Mouse (Mus musculus) G1E (cell line): ENCODE measurements around the gene Nck2.

Experiments
- CTCF ChIP-seq: IDR thresholded peaks from 2 replicates; pipeline ENCODE4 v1.5.1; 2012; ENCODE audit warnings: low read depth, low read length, inconsistent platforms, mixed read lengths
- GATA1 ChIP-seq: IDR thresholded peaks from 2 replicates; pipeline ENCODE4 v1.6.1; 2012; ENCODE audit warnings: borderline replicate concordance, low read length, inconsistent platforms, mixed read lengths
- GATA2 ChIP-seq: IDR thresholded peaks from 2 replicates; pipeline ENCODE4 v1.6.1; 2012; ENCODE audit warnings: low read depth, low read length, inconsistent platforms, borderline replicate concordance
- POLR2AphosphoS5 ChIP-seq: IDR thresholded peaks from 2 replicates; pipeline ENCODE4 v1.6.1; 2012; ENCODE audit warnings: low read depth, low read length, inconsistent platforms; ENCODE audit not compliant: insufficient replicate concordance
- TAL1 ChIP-seq: conservative IDR thresholded peaks from 2 replicates; pipeline ENCODE4 v1.6.1; 2012; ENCODE audit warnings: low read depth, low read length, inconsistent platforms, mixed read lengths

DNA sequence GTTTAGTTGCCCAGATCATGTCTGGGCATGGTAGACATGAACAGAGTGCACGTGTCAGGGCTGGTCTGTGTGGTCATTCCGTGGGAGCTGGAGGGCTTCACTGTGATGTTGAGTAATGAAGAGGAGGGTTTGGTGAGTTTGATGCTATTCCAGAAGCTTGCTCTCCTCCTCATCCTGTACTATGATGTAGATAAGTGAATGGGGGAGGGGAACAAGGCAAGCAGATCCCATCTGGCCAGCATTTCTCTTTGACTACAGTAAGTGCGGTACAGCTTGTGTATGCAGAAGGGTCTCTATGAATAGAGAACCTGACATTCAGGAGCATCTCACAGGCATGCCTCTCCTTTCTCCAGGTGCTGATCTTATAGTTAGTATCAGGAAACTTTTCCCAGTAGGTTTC is 52.6 kb downstream of the Nck2 start:
- TF ChIP-seq CTCF, result no peak
- no peak for TF ChIP-seq GATA1
- no peak for TF ChIP-seq POLR2AphosphoS5
- no peak for TF ChIP-seq GATA2
- no peak for TF ChIP-seq TAL1
